Mouse (Mus musculus) spleen, embryonic (tissue): ENCODE measurements around the gene Adamtsl1.

Experiments
- CTCF ChIA-PET: fragments of 350-600 bp; sonication (Branson Sonifier 250); formaldehyde crosslinking; loops from one replicate; lab custom pipeline; 2022; lab: Charles Lee

Adamtsl1 gene

GRCm38 (mm10) chr4:86189853-86190252 lies 675.9 kb downstream of the Adamtsl1 start:
- CTCF ChIA-PET = no interaction called here

GRCm38 (mm10) chr4:86191195-86191594 lies 677.2 kb downstream of the Adamtsl1 start:
- CTCF ChIA-PET = no interaction called here

- CTCF ChIA-PET = no interaction called here
Observed at GRCm38 (mm10) chr4:86201766-86202165, 687.8 kb downstream of the Adamtsl1 start.

- CTCF ChIA-PET = no interaction called here
Observed at GRCm38 (mm10) chr4:86203288-86203687, 689.3 kb downstream of the Adamtsl1 start.

GRCm38 (mm10) chr4:86224875-86225274 lies 710.9 kb downstream of the Adamtsl1 start:
- CTCF ChIA-PET = no interaction called here

- CTCF ChIA-PET = no interaction called here
Observed at GRCm38 (mm10) chr4:86227096-86227495, 713.1 kb downstream of the Adamtsl1 start.

- CTCF ChIA-PET = no interaction called here
Observed at GRCm38 (mm10) chr4:86233197-86233596, 719.2 kb downstream of the Adamtsl1 start.

- CTCF ChIA-PET = no interaction called here
Observed at GRCm38 (mm10) chr4:86241854-86242424, 728.0 kb downstream of the Adamtsl1 start.

GRCm38 (mm10) chr4:86270085-86270484 lies 756.1 kb downstream of the Adamtsl1 start:
- CTCF ChIA-PET = no interaction called here

- CTCF ChIA-PET = no interaction called here
Observed at GRCm38 (mm10) chr4:86273703-86274355, 759.9 kb downstream of the Adamtsl1 start.

- CTCF ChIA-PET = no interaction called here
Observed at GRCm38 (mm10) chr4:86274663-86275062, 760.7 kb downstream of the Adamtsl1 start.

GRCm38 (mm10) chr4:86276021-86276813 lies 762.2 kb downstream of the Adamtsl1 start:
- CTCF ChIA-PET = no interaction called here

- CTCF ChIA-PET = no interaction called here
Observed at GRCm38 (mm10) chr4:86278546-86278945, 764.6 kb downstream of the Adamtsl1 start.

GRCm38 (mm10) chr4:86286572-86286971 lies 772.6 kb downstream of the Adamtsl1 start:
- CTCF ChIA-PET = no interaction called here

GRCm38 (mm10) chr4:86288264-86288663 lies 774.3 kb downstream of the Adamtsl1 start:
- CTCF ChIA-PET = no interaction called here

GRCm38 (mm10) chr4:86289511-86290273 lies 775.7 kb downstream of the Adamtsl1 start:
- CTCF ChIA-PET = no interaction called here

- CTCF ChIA-PET = no interaction called here
Observed at GRCm38 (mm10) chr4:86294828-86295251, 780.9 kb downstream of the Adamtsl1 start.

GRCm38 (mm10) chr4:86301469-86301868 lies 787.5 kb downstream of the Adamtsl1 start:
- CTCF ChIA-PET = no interaction called here

GRCm38 (mm10) chr4:86302095-86302494 lies 788.1 kb downstream of the Adamtsl1 start:
- CTCF ChIA-PET = no interaction called here

GRCm38 (mm10) chr4:86306753-86307152 lies 792.8 kb downstream of the Adamtsl1 start:
- CTCF ChIA-PET = no interaction called here

- CTCF ChIA-PET = no interaction called here
Observed at GRCm38 (mm10) chr4:86309178-86309577, 795.2 kb downstream of the Adamtsl1 start.
